Mouse (Mus musculus) kidney, embryonic 15.5 days (tissue): Measurements from ENCODE around the gene a. TPM values are rescaled to one million over a fixed set of nuclear protein-coding genes. Genes with fewer than 3 reads are reported as not detected.

Experiments
- ATAC-seq: fragments of 200-750 bp; cut with Nextera tagmentation; replicated peaks from 2 replicates; pipeline ENCODE4 v1.8.0; 2017; ENCODE audit warnings: moderate TSS enrichment; ENCODE audit not compliant: low FRiP score
- H3K27ac ChIP-seq: fragments of 300-500 bp; sonication (generic); 2 replicates; pipeline ENCODE4 v1.5.1; 2015; ENCODE audit warnings: mild to moderate bottlenecking, inconsistent platforms
- H3K27me3 ChIP-seq: fragments of 300-500 bp; sonication (generic); 2 replicates; pipeline ENCODE4 v1.6.1; 2015; ENCODE audit warnings: inconsistent platforms
- H3K36me3 ChIP-seq: fragments of 300-500 bp; sonication (generic); 2 replicates; pipeline ENCODE4 v1.6.1; 2015; ENCODE audit warnings: inconsistent platforms
- H3K4me1 ChIP-seq: fragments of 300-500 bp; sonication (generic); 2 replicates; pipeline ENCODE4 v1.6.1; 2015; ENCODE audit warnings: inconsistent platforms
- H3K4me2 ChIP-seq: fragments of 300-500 bp; sonication (generic); 2 replicates; pipeline ENCODE4 v1.6.1; 2015; ENCODE audit warnings: moderate library complexity, mild to moderate bottlenecking, inconsistent platforms
- H3K4me3 ChIP-seq: fragments of 300-500 bp; sonication (generic); replicated peaks from 2 replicates; pipeline ENCODE4 v1.5.1; 2015; ENCODE audit warnings: mild to moderate bottlenecking, inconsistent platforms
- H3K9ac ChIP-seq: fragments of 300-500 bp; sonication (generic); 2 replicates; pipeline ENCODE4 v1.6.1; 2015; ENCODE audit warnings: mild to moderate bottlenecking, inconsistent platforms
- H3K9me3 ChIP-seq: fragments of 300-500 bp; sonication (generic); replicated peaks from 2 replicates; pipeline ENCODE4 v1.6.1; 2016; ENCODE audit warnings: inconsistent platforms
- WGBS: fragments of 180-500 bp; shearing (Covaris S2); methylation state at CpG from one replicate; pipeline ENCODE4 v1.1.7; 2015; ENCODE audit warnings: mixed read lengths; 5-methylcytosine and 5-hydroxymethylcytosine counted together
- polyA plus RNA-seq: library from polyadenylated mRNA; unstranded; fragments of >200 nt; fragmentation: Nextera tagmentation; extraction: Ambion mirVana; gene quantifications from 2 replicates; pipeline ENCODE4 v1.2.1, GENCODE M21; 2015

The a gene
- polyA plus RNA-seq, 1 experiment from 2014 or later: 0.91 TPM

- Histone ChIP-seq H3K9ac (no peak overlapping the region), H3K9me3 (no peaks in the 10 kb centered on the region), H3K4me3 (no peak overlapping the region), H3K27ac (no peak overlapping the region), H3K4me1 (peaks cover 24% of the 10 kb centered on the region), H3K27me3 (peaks cover 20% of the 10 kb centered on the region), H3K4me2 (no peak overlapping the region), H3K36me3 (no peaks in the 10 kb centered on the region)
- no peak for ATAC-seq
- WGBS: 55% methylated on average over 3 of the region's 3 CpGs
These were observed 5.0 kb upstream of the a start for GRCm38 (mm10) chr2:154786187-154786586.

- Histone ChIP-seq H3K27ac (no peak overlapping the region), H3K27me3 (peaks cover 20% of the 10 kb centered on the region), H3K36me3 (no peaks in the 10 kb centered on the region), H3K4me3 (no peak overlapping the region), H3K4me1 (peaks cover 24% of the 10 kb centered on the region), H3K4me2 (no peak overlapping the region), H3K9ac (no peak overlapping the region), H3K9me3 (no peaks in the 10 kb centered on the region)
- WGBS: 64% methylated on average over 11 of the region's 11 CpGs
- no peak for ATAC-seq
These were observed 4.4 kb upstream of the a start for GRCm38 (mm10) chr2:154786776-154787175.

- peaks cover 33% of the 10 kb centered on the region for H3K4me1 ChIP-seq
- no peak overlapping the region for H3K9ac ChIP-seq
- no peaks in the 10 kb centered on the region for H3K36me3 ChIP-seq
- H3K4me2 ChIP-seq: no peak overlapping the region
- peaks cover 11% of the 10 kb centered on the region for H3K27me3 ChIP-seq
- ATAC-seq: no peak
- H3K27ac ChIP-seq: no peak overlapping the region
- 68% methylated on average over 6 of the region's 6 CpGs for WGBS
- no peaks in the 10 kb centered on the region for H3K9me3 ChIP-seq
- no peak overlapping the region for H3K4me3 ChIP-seq
These were observed 1.8 kb upstream of the a start for GRCm38 (mm10) chr2:154789381-154789780.

GRCm38 (mm10) chr2:154789977-154790655 lies 1.1 kb upstream of the a start:
- H3K27ac ChIP-seq: peak overlapping the region; percentile 99
- peak overlapping the region; percentile 96 for H3K4me3 ChIP-seq
- peak overlapping the region; percentile 62 for H3K4me2 ChIP-seq
- H3K36me3 ChIP-seq: no peaks in the 10 kb centered on the region
- 7% methylated on average over 14 of the region's 14 CpGs for WGBS
- H3K9me3 ChIP-seq: no peaks in the 10 kb centered on the region
- H3K4me1 ChIP-seq: peaks cover 38% of the 10 kb centered on the region
- ATAC-seq: no peak
- H3K27me3 ChIP-seq: peaks cover 8% of the 10 kb centered on the region; the same call in 1 of the 2 replicates
- peak overlapping the region; percentile 12; the same call in 1 of the 2 replicates for H3K9ac ChIP-seq

GRCm38 (mm10) chr2:154791661-154792642 lies 750 bp downstream of the a start:
- WGBS: under 1% methylated on average over 60 of the region's 67 CpGs

DNA sequence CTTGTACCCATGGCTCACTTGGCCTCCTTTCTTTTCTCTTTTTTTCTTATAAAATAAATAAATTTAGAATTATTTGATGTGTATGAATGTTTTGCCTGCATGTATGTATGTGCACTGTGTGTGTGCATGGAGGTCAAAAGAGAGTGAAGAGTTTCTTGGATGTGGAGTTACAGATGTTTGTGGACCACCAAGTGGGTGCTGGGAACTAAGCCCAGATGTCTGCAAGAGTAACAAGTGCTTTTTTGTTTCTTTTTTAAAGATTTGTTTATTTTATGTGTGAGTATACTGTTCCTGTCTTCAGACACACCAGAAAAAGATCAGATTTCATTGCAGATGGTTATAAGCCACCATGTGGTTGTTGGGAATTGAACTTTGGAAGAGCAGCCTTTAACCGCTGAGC lies 12.2 kb downstream of the a start:
- no peak overlapping the region for H3K27ac ChIP-seq
- 0 out of 2 replicates have a peak, but pooled peaks cover 2% of the 10 kb centered on the region for H3K36me3 ChIP-seq
- H3K27me3 ChIP-seq: no peaks in the 10 kb centered on the region
- H3K4me3 ChIP-seq: no peak overlapping the region
- WGBS: 85% methylated on average over 1 of the region's 1 CpGs
- no peak overlapping the region for H3K9ac ChIP-seq
- no peak overlapping the region for H3K4me2 ChIP-seq
- H3K9me3 ChIP-seq: no peaks in the 10 kb centered on the region
- no peak for ATAC-seq
- H3K4me1 ChIP-seq: peaks cover 23% of the 10 kb centered on the region

More at GRCm38 (mm10) chr2:154791661-154792642, 750 bp downstream of the a start:
- H3K9ac ChIP-seq: peak overlapping the region; percentile 96
- peak overlapping the region; percentile 99 for H3K27ac ChIP-seq
- peaks cover 34% of the 10 kb centered on the region for H3K4me1 ChIP-seq
- peak overlapping the region; percentile 62 for H3K4me2 ChIP-seq
- peak; percentile 55 for ATAC-seq
- peaks cover 3% of the 10 kb centered on the region; the same call in 1 of the 2 replicates for H3K27me3 ChIP-seq
- no peaks in the 10 kb centered on the region for H3K9me3 ChIP-seq
- H3K36me3 ChIP-seq: no peaks in the 10 kb centered on the region
- H3K4me3 ChIP-seq: peak overlapping the region; percentile 96

DNA sequence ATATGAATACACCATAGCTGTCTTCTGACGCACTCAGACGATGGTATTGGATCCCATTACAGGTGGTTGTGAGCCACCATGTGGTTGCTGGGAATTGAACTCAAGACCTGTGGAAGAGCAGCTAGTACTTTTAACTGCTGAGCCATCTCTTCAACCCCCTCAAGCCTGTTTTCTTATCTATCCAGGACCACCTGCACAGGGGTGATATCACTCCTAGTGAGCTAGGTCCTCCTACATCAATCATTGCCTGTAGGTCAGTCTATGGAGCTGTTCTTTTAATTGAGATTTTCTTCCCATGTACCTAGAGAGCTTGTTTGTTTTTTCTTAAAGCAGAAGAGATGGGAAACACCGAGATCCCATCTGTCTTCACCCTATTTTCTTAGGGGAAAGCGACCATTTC lies 12.6 kb downstream of the a start:
- 62% methylated on average over 4 of the region's 4 CpGs for WGBS
- Histone ChIP-seq H3K4me3 (no peak overlapping the region), H3K9ac (no peak overlapping the region), H3K27me3 (no peaks in the 10 kb centered on the region), H3K4me1 (peaks cover 23% of the 10 kb centered on the region), H3K4me2 (no peak overlapping the region), H3K27ac (no peak overlapping the region), H3K36me3 (0 out of 2 replicates have a peak, but pooled peaks cover 2% of the 10 kb centered on the region), H3K9me3 (no peaks in the 10 kb centered on the region)
- ATAC-seq: no peak

DNA sequence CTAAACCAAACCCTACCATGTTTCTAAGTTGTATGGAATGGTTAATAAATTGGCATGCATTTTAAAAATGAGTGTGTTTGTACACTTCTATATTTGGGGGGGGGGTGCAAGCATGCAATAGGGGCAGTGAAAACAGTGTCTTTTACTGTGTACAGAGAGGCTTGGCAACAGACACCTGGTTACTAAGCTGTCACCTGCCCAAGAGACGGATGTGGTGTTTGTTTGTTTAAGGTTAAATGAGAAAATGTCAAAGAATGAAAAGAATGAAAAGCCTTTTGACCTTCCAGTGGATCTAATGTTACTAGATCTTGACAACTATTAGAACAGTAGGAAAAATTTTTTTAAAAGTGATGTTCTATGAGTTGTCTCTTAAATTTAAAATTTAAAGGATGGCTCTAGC lies 16.5 kb downstream of the a start:
- Histone ChIP-seq H3K4me2 (no peak overlapping the region), H3K36me3 (no peaks in the 10 kb centered on the region), H3K4me3 (no peak overlapping the region), H3K4me1 (peaks cover 25% of the 10 kb centered on the region), H3K9ac (no peak overlapping the region), H3K27me3 (no peaks in the 10 kb centered on the region), H3K9me3 (no peaks in the 10 kb centered on the region), H3K27ac (no peak overlapping the region)
- no peak for ATAC-seq
- 49% methylated on average over 1 of the region's 1 CpGs for WGBS

GRCm38 (mm10) chr2:154809107-154809762 lies 18.0 kb downstream of the a start:
- H3K9me3 ChIP-seq: no peaks in the 10 kb centered on the region
- no peaks in the 10 kb centered on the region for H3K36me3 ChIP-seq
- no peak; the same call in 1 of the 2 replicates for ATAC-seq
- WGBS: 81% methylated on average over 1 of the region's 1 CpGs
- peaks cover 13% of the 10 kb centered on the region for H3K4me1 ChIP-seq
- H3K9ac ChIP-seq: no peak overlapping the region
- no peak overlapping the region for H3K27ac ChIP-seq
- no peak overlapping the region for H3K4me3 ChIP-seq
- no peak overlapping the region for H3K4me2 ChIP-seq
- no peaks in the 10 kb centered on the region for H3K27me3 ChIP-seq

DNA sequence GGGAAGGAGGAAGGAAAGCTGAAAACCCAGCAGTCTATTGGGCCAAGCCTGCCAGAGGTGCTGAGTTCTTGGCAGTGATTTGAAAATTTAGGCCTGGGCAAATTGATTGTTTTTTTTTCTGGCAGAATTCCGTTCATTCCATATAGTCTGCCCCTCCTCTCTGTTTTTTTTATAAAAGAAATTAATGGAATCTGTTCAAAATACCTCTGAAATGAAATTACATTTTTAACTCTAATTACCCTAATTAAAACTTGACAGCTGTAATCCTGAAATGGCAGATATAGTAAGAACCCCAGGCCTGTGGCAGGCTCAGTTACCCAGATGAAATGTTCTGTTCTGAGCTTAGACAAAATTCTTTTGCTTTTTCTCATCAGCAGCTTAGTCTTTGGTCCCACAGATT lies 19.6 kb downstream of the a start:
- ATAC-seq: no peak
- Histone ChIP-seq H3K27ac (no peak overlapping the region), H3K9ac (no peak overlapping the region), H3K36me3 (no peaks in the 10 kb centered on the region), H3K9me3 (no peaks in the 10 kb centered on the region), H3K27me3 (no peaks in the 10 kb centered on the region), H3K4me1 (peaks cover 13% of the 10 kb centered on the region; the same call in 1 of the 2 replicates), H3K4me2 (no peak overlapping the region), H3K4me3 (no peak overlapping the region)
- 62% methylated on average over 1 of the region's 1 CpGs for WGBS

GRCm38 (mm10) chr2:154813426-154813825 lies 22.2 kb downstream of the a start:
- no peaks in the 10 kb centered on the region for H3K36me3 ChIP-seq
- peaks cover 29% of the 10 kb centered on the region for H3K4me1 ChIP-seq
- H3K4me3 ChIP-seq: no peak overlapping the region
- no peaks in the 10 kb centered on the region for H3K27me3 ChIP-seq
- WGBS: 86% methylated on average over 2 of the region's 2 CpGs
- ATAC-seq: no peak
- H3K9me3 ChIP-seq: no peaks in the 10 kb centered on the region
- no peak overlapping the region for H3K9ac ChIP-seq
- no peak overlapping the region for H3K27ac ChIP-seq
- no peak overlapping the region for H3K4me2 ChIP-seq
